Mouse (Mus musculus): ENCODE measurements around the gene Armc12. TPM values are rescaled to one million over a fixed set of nuclear protein-coding genes. Genes with fewer than 3 reads are reported as not detected.

The Armc12 gene
- polyA plus RNA-seq, 1 experiment from 2014 or later = not detected

- TF ChIP-seq EP300 (optimal IDR thresholded peaks at IDR 0.05) (no peak), CTCF (IDR thresholded peaks at IDR 0.05; ENCODE audit: low read depth) (no peak)
- H3K4me2 ChIP-seq (replicated peaks; ENCODE audit: low read depth) = no peak overlapping the region
- DNase-seq (ENCODE audit: low spot score) = no peak
- no peaks in the 10 kb centered on the region for H3K36me3 ChIP-seq (ENCODE audit: control insufficient read depth, insufficient read depth, low read length)
- no peak overlapping the region for H3K9ac ChIP-seq (ENCODE audit: low read length)
- H3K4me3 ChIP-seq (ENCODE audit: low read depth, low read length) = no peak overlapping the region
- no peak for ATAC-seq (ENCODE audit: low FRiP score, low TSS enrichment)
- no peak overlapping the region; the same call in 1 of the 2 replicates for H3K27ac ChIP-seq (replicated peaks)
- H3K9me3 ChIP-seq (ENCODE audit: control insufficient read depth, low read length) = no peaks in the 10 kb centered on the region
- WGBS = 73% methylated on average over 5 of the region's 5 CpGs
- H3K27me3 ChIP-seq (ENCODE audit: control insufficient read depth, insufficient read depth, low read length) = no peaks in the 10 kb centered on the region
- peaks cover 31% of the 10 kb centered on the region for H3K4me1 ChIP-seq (replicated peaks; ENCODE audit: control insufficient read depth, insufficient read depth)
Observed at GRCm38 (mm10) chr17:28514555-28514954, 16.1 kb upstream of the Armc12 start.

- DNase-seq (ENCODE audit: low spot score) = peak; percentile 82
- peak overlapping the region; percentile 29 for H3K4me2 ChIP-seq (replicated peaks; ENCODE audit: low read depth)
- no peaks in the 10 kb centered on the region for H3K27me3 ChIP-seq (ENCODE audit: control insufficient read depth, insufficient read depth, low read length)
- H3K27ac ChIP-seq (replicated peaks) = peak overlapping the region; percentile 67
- no peak for TF ChIP-seq CTCF (IDR thresholded peaks at IDR 0.05; ENCODE audit: low read depth)
- TF ChIP-seq EP300 (optimal IDR thresholded peaks at IDR 0.05) = no peak
- peak; percentile 72 for ATAC-seq (ENCODE audit: low FRiP score, low TSS enrichment)
- H3K9ac ChIP-seq (ENCODE audit: low read length) = no peak overlapping the region; the same call in 1 of the 2 replicates
- H3K9me3 ChIP-seq (ENCODE audit: control insufficient read depth, low read length) = no peaks in the 10 kb centered on the region
- H3K4me1 ChIP-seq (replicated peaks; ENCODE audit: control insufficient read depth, insufficient read depth) = peaks cover 29% of the 10 kb centered on the region
- H3K4me3 ChIP-seq (ENCODE audit: low read depth, low read length) = no peak overlapping the region
- 45% methylated on average over 9 of the region's 10 CpGs for WGBS
- no peaks in the 10 kb centered on the region for H3K36me3 ChIP-seq (ENCODE audit: control insufficient read depth, insufficient read depth, low read length)
Observed at GRCm38 (mm10) chr17:28515431-28516341, 14.9 kb upstream of the Armc12 start.

GRCm38 (mm10) chr17:28516881-28517280 lies 13.7 kb upstream of the Armc12 start:
- 65% methylated on average over 4 of the region's 4 CpGs for WGBS
- Histone ChIP-seq H3K4me2 (replicated peaks; ENCODE audit: low read depth) (peak overlapping the region; percentile 68), H3K27ac (replicated peaks) (peak overlapping the region; percentile 97), H3K9ac (ENCODE audit: low read length) (peak overlapping the region; percentile 72), H3K4me3 (ENCODE audit: low read depth, low read length) (peak overlapping the region; percentile 41; the same call in 1 of the 2 replicates), H3K9me3 (ENCODE audit: control insufficient read depth, low read length) (no peaks in the 10 kb centered on the region), H3K27me3 (ENCODE audit: control insufficient read depth, insufficient read depth, low read length) (no peaks in the 10 kb centered on the region), H3K4me1 (replicated peaks; ENCODE audit: control insufficient read depth, insufficient read depth) (peaks cover 23% of the 10 kb centered on the region), H3K36me3 (ENCODE audit: control insufficient read depth, insufficient read depth, low read length) (no peaks in the 10 kb centered on the region)
- no peak for ATAC-seq (ENCODE audit: low FRiP score, low TSS enrichment)
- TF ChIP-seq CTCF (IDR thresholded peaks at IDR 0.05; ENCODE audit: low read depth) = peak; percentile 35; the same call in 1 of the 2 replicates
- TF ChIP-seq EP300 (optimal IDR thresholded peaks at IDR 0.05) = no peak
- DNase-seq (ENCODE audit: low spot score) = no peak

GRCm38 (mm10) chr17:28517441-28517955 lies 13.1 kb upstream of the Armc12 start, which contains the start of gene Fkbp5:
Gene Fkbp5 (minus strand): TSS chr17:28517527.
- peak within 1 kb of the TSS; percentile 41 for H3K4me3 ChIP-seq (ENCODE audit: low read depth, low read length)
- DNase-seq (ENCODE audit: low spot score) (peak; percentile 73), ATAC-seq (ENCODE audit: low FRiP score, low TSS enrichment) (peak; percentile 30; the same call in 1 of the 2 replicates)
- peaks cover 20% of the 10 kb centered on the region for H3K4me1 ChIP-seq (replicated peaks; ENCODE audit: control insufficient read depth, insufficient read depth)
- H3K4me2 ChIP-seq (replicated peaks; ENCODE audit: low read depth) = peak within 1 kb of the TSS; percentile 68
- no peaks in the 10 kb centered on the region for H3K36me3 ChIP-seq (ENCODE audit: control insufficient read depth, insufficient read depth, low read length)
- TF ChIP-seq CTCF (IDR thresholded peaks at IDR 0.05; ENCODE audit: low read depth) (no peak), EP300 (optimal IDR thresholded peaks at IDR 0.05) (no peak)
- H3K27ac ChIP-seq (replicated peaks) = peak within 1 kb of the TSS; percentile 97
- H3K27me3 ChIP-seq (ENCODE audit: control insufficient read depth, insufficient read depth, low read length) = no peaks in the 10 kb centered on the region
- no peaks in the 10 kb centered on the region for H3K9me3 ChIP-seq (ENCODE audit: control insufficient read depth, low read length)
- H3K9ac ChIP-seq (ENCODE audit: low read length) = peak within 1 kb of the TSS; percentile 72
- WGBS = 3% methylated on average over 16 of the region's 16 CpGs

GRCm38 (mm10) chr17:28517956-28518614 lies 12.5 kb upstream of the Armc12 start:
- under 1% methylated on average over 39 of the region's 46 CpGs for WGBS

More at GRCm38 (mm10) chr17:28517956-28518614, 12.5 kb upstream of the Armc12 start:
- Histone ChIP-seq H3K27me3 (ENCODE audit: control insufficient read depth, insufficient read depth, low read length) (no peaks in the 10 kb centered on the region), H3K36me3 (ENCODE audit: control insufficient read depth, insufficient read depth, low read length) (no peaks in the 10 kb centered on the region), H3K4me2 (replicated peaks; ENCODE audit: low read depth) (peak overlapping the region; percentile 68), H3K27ac (replicated peaks) (peak overlapping the region; percentile 97), H3K9me3 (ENCODE audit: control insufficient read depth, low read length) (no peaks in the 10 kb centered on the region), H3K4me1 (replicated peaks; ENCODE audit: control insufficient read depth, insufficient read depth) (peaks cover 17% of the 10 kb centered on the region; the same call in 1 of the 2 replicates), H3K4me3 (ENCODE audit: low read depth, low read length) (peak overlapping the region; percentile 41), H3K9ac (ENCODE audit: low read length) (peak overlapping the region; percentile 72)
- peak; percentile 80 for ATAC-seq (ENCODE audit: low FRiP score, low TSS enrichment)
- DNase-seq (ENCODE audit: low spot score) = peak; percentile 96
- TF ChIP-seq CTCF (IDR thresholded peaks at IDR 0.05; ENCODE audit: low read depth) (peak; percentile 12; the same call in 1 of the 2 replicates), EP300 (optimal IDR thresholded peaks at IDR 0.05) (peak; percentile 50)

Measured in stomach, postnatal 0 days (tissue).